Mouse (Mus musculus) liver, adult 2 months (tissue): ENCODE data around the gene Tmem140.

Experiments used
- CTCF ChIP-seq: fragments of 200-500 bp; IDR thresholded peaks from 2 replicates; pipeline ENCODE4 v1.5.1; 2011; ENCODE audit warnings: low read depth, low read length, control low read depth
- POLR2A ChIP-seq: fragments of 200-500 bp; IDR thresholded peaks from 2 replicates; pipeline ENCODE4 v1.6.1; 2011; ENCODE audit warnings: low read length, control low read depth; ENCODE audit not compliant: insufficient read depth; ENCODE audit errors: extremely low read depth

GRCm38 (mm10) chr6:34871929-34872328 is 9.0 kb downstream of the Tmem140 start:
- TF ChIP-seq CTCF (no peak), POLR2A (no peak)
